Mouse (Mus musculus) megakaryocyte, embryonic 14.5 days (primary cell): ENCODE measurements around the gene Fars2.

Experiments
- FLI1 ChIP-seq: IDR thresholded peaks from 2 replicates; pipeline ENCODE4 v1.6.1; 2012; ENCODE audit warnings: low read length, inconsistent platforms, mixed read lengths
- GATA1 ChIP-seq: IDR thresholded peaks from 3 replicates; pipeline ENCODE4 v1.6.1; 2012; ENCODE audit warnings: mixed read lengths, low read length, inconsistent platforms, borderline replicate concordance

GRCm38 (mm10) chr13:36528223-36528895 lies 411.1 kb downstream of the Fars2 start:
- TF ChIP-seq GATA1 (no peak), FLI1 (no peak)
